Mouse (Mus musculus): ENCODE measurements at regions not wholly inside any gene's neighbourhood (a gene's known extent, or its start where the extent isn't known, plus 50 kb on each side); places are given as distances from the start of the nearest gene placed in this dataset.

DNA sequence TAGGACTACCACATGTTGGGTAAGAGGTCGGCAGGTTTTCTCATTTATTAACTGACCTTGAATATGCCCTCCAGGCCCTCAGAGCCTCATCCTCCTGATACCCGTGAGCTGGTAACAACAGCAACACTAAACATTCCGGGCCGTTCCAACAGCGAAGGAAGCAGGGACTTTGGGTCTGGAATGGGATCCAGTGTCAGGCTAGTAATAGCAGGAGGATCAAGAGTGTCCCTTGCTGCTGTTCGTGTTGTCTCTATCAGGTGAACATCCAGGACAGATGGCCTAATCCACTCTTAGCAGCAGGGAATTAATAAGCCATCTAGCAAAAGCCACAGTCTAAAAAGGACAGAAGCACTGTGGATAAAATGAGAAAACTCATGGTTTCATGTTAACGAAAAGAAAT is 106.7 kb downstream of the Cpeb2 start:
- no peak for DNase-seq (ENCODE audit: low spot score in 2 of 2)

DNA sequence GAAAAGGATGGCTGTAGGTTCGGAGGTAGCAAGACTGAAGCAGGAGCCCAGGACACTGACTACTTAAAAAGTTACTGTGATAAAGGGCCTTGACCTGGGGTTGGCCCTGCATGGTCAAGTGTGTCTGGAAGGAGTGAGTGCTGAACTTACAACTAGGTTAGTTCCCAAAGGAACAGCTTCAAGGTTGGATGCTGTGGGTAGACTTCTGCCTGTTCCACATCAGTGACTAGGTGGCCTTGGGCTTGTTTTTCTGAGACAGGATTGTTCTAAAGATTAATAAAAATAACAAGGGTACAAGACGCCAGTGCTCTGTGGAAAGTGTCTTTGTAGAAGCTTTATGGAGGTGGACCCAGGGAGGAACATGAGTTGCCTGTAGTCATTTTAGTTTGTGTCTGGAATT is 108.5 kb downstream of the Cpeb2 start:
- DNase-seq (ENCODE audit: low spot score in 2 of 2), result no peak

GRCm38 (mm10) chr5:43344441-43344840 is 111.5 kb downstream of the Cpeb2 start:
- no peak for DNase-seq (ENCODE audit: low spot score in 2 of 2)

GRCm38 (mm10) chr5:43350987-43351386 is 118.0 kb downstream of the Cpeb2 start:
- no peak for DNase-seq (ENCODE audit: low spot score in 2 of 2)

GRCm38 (mm10) chr5:43353021-43353990 is 120.3 kb downstream of the Cpeb2 start:
- no peak for DNase-seq (ENCODE audit: low spot score in 2 of 2)

DNA sequence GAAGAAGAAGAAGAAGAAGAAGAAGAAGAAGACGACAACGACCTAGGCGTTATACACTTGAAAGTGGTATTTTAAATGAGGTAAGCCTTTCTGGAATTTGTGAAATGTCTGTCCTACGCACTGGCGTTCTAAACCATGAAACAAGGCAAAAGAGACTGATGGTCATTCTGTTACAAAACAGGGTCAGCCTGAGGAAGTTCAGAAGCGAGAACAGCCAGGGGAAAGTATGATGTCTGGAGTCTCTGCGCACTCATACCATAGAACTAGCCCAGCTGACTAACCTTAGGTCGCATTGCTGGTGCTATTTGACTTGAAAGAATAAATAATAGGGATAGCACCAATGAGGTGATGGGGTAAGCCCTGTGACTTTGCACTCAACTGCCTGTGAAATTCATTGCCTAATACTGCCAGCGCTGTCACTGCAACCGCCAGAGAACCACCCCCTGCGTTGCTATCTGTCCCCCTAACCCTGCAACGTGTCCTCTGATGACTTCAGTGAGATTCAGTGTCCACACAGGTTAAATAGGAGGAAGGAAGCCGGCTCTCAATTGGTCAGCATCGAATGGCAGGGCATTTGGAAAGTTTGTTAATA is 121.5 kb downstream of the Cpeb2 start:
- no peak for DNase-seq (ENCODE audit: low spot score in 2 of 2)

DNA sequence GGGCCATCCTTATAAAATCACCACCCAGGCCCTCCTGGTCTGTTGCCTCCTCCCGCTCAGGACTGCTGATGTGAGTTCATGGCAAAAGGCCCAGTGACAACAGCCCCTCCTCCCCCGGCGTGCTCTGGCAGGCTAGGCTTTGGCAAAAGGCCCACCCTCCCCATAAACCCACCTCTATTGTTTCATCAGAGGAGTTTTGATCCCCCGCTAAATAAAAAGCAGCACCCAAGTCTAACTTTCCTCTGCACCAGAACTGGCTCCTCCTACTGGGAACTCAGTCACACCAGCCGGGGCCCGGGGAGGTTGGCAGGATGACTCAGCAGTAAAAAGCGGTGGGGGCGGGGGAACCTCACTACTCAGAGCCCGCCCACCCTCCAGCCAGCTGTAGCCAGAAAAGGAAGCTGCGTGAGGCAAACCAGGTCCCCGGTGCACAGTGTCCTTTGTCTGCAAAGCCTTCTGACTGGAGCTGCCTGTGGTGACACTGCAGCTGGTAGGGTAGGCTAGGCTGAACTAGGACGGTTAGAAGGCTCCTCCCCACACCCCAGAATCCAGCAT is 122.1 kb downstream of the Cpeb2 start:
- DNase-seq (ENCODE audit: low spot score in 2 of 2), result peak; percentile 72 to 84

- no peak for DNase-seq (ENCODE audit: low spot score in 2 of 2)
Observed at GRCm38 (mm10) chr5:43355832-43356231, 122.9 kb downstream of the Cpeb2 start.

GRCm38 (mm10) chr5:43357100-43357680 is 124.2 kb downstream of the Cpeb2 start:
- DNase-seq (ENCODE audit: low spot score in 2 of 2), result no peak

DNA sequence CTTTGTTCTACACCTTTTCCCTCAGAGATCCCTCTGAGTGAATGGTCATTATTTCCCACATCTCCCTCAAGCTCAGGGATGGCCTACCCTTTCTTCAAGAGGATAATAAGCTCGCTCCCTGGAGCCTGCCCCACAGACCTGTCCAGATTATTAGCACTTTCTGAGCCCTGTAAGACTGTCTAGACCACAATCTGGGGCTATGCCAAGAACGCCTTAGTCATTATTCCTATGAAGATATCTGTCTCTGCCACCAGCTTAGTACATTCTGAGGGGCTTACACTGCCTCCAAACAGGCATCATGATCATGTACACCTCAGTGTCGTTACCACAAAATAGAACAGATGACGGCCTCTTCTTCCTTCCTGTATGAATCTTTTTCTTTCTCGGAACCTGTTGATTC is 124.9 kb downstream of the Cpeb2 start:
- DNase-seq (ENCODE audit: low spot score in 2 of 2), result no peak

DNA sequence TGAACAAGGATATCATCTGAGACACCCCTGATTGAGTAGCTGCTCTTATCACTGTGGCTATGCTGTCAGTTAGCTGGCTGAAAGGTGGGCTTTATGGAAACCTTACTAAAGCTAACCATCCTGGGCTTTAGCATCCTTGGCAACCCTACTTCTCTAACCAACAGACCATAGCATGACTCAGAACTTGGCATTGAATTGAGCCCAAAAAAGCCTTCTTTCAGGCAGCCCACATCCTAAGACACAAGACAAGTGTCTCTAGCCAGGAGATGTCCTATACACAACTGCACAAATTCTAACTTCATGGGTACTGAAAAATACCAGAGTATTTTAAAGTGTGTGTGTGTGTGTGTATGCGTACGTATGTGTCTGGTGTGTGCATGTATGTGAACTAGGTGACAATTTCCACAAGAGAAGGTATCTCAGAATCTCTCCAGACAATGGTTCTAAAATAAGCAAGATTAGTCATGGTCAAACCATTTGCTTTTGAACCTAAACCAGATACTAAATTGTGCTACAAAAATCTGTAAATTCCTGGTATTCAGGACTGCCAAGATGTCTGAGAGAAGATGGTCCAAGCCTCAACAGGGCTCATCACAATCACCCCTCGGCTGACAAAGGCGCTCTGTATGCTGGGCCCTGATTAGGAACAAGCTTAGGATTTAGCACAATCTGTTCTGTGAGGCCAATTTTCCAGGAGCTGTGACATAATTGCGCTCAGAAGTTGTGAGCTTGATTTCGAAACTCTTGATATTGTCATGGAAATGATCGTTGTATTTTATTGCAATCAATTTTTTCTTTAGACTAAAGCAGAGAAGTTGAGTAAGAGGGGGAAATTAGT is 126.2 kb downstream of the Cpeb2 start:
- no peak for DNase-seq (ENCODE audit: low spot score in 2 of 2)

GRCm38 (mm10) chr5:43360298-43360697 is 127.3 kb downstream of the Cpeb2 start:
- peak in 1 of 2 experiments; percentile 19 for DNase-seq (ENCODE audit: low spot score in 2 of 2)

DNA sequence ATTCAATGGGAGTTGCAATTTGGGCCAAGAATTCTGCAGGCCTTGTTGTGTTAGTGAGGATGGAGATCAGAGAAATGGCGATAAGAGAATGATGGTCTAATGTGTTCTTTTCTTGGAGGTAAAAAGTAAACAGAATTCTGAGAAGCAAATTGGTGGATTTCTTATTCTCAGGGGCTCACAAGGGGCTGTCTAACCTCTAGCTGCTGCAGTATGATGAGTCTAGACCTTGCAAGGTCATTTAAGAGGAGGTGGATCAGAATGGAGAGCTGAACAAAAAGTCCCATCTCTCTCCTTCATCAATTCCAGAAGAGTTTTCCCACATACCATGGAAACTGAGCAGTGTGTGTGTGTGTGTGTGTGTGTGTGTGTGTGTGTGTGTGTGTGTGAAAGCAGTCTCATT is 128.1 kb downstream of the Cpeb2 start:
- DNase-seq (ENCODE audit: low spot score in 2 of 2), result no peak

GRCm38 (mm10) chr5:43372385-43372784 is 139.4 kb downstream of the Cpeb2 start:
- no peak for DNase-seq (ENCODE audit: low spot score in 2 of 2)

- DNase-seq (ENCODE audit: low spot score in 2 of 2), result no peak
Observed at GRCm38 (mm10) chr5:43384689-43385375, 130.5 kb upstream of the C1qtnf7 start.

GRCm38 (mm10) chr5:43390997-43391396 is 124.3 kb upstream of the C1qtnf7 start:
- no peak for DNase-seq (ENCODE audit: low spot score in 2 of 2)

DNA sequence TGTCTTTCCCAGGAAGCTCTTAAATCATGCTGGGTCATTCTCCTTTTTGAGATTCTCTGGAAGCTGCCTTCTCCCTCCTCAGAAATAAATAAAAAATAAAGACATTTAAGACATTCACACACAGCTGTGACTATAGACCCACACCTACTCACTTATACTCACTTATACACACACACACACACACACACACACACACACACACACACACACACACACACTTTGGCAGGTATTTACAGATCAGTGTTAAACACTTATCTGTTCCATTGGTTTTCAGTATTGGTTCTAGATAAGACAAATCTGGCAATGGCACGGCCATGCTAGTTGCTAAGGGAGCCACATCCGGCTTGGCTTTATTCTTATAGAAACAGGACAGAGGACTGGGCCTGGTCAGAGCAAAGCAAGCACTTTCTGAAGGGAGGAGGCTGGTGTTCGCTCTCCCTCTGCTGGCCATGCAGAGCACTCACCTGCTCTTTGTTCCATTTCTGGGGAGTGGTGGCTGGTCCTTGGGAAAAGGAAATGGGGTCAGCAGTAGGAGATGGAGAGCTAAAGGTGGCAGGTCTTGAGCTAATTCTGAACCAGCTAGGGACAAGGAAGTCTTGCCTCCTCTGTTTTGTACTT is 123.8 kb upstream of the C1qtnf7 start:
- DNase-seq (ENCODE audit: low spot score in 2 of 2), result peak in 1 of 2 experiments; percentile 8

DNA sequence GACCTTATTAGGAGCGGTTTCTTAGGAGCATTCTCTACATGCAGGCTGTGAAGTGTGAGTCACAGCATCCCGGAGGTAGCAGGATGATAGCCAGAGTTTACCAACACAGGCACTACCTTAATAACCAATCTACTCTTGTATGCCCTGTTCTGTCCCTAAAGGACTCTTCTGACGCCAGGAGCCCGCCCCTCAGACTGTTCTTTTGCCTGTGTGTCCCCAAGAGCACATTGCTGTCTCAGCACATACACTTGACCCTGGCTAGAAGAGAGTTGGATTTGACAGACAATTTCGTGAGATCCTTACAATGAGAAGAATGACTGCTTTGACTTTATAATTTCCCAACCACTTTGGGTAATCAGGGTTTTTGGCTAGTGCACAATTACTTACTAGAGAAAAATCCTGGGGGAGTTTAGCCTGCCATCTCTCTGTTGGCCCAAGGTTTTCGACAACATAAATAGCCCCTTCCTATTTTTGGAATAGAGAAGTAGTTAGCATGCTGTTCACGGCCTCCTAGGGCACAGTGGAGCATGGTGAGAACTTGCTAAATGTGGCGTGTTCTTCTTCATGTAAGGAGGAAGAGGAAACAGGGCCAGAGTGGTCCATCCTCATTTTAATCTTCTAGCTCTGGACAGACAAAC is 122.3 kb upstream of the C1qtnf7 start:
- DNase-seq (ENCODE audit: low spot score in 2 of 2), result no peak

DNA sequence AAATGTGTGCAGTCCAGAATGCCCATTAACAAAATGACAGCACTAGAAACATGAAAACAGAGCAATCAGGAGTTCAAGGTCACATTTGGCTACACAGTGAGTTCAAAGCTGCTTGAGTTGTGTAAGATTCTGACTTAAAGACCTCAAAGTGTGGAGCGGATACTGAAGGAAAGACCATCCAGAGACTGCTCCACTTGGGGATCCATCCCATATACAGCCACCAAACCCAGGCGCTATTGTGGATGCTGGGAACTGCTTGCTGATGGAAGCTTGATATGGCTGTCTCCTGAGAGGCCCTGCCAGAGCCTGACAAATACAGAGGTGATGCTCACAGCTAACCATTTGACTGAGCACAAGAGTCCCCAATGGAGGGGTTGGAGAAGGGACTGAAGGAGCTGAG is 98.1 kb upstream of the C1qtnf7 start:
- DNase-seq (ENCODE audit: low spot score in 2 of 2), result no peak

Data from urinary bladder, postnatal 36 days (tissue).